Mouse (Mus musculus) urinary bladder, postnatal 25 days (tissue): Measurements from ENCODE around the gene Wdr46.
"Not testable (repeated sequence)": the region's sequence is repeated elsewhere in the genome, so short reads cannot be mapped to it uniquely, and the experiment has no call there.

Source experiments
- DNase-seq: peaks from one replicate; pipeline ENCODE4 v3.0.0; 2022; ENCODE audit warnings: low spot score

Wdr46 gene

GRCm38 (mm10) chr17:33940206-33940805 is at the start of gene Wdr46, which contains the start of gene Pfdn6:
Gene Wdr46 (plus strand): TSS chr17:33940660.
Gene Pfdn6 (minus strand): TSS chr17:33940343.
- DNase-seq = peak; percentile 86

- DNase-seq = no peak
Observed at GRCm38 (mm10) chr17:33891357-33891756, 49.1 kb upstream of the Wdr46 start.

DNA sequence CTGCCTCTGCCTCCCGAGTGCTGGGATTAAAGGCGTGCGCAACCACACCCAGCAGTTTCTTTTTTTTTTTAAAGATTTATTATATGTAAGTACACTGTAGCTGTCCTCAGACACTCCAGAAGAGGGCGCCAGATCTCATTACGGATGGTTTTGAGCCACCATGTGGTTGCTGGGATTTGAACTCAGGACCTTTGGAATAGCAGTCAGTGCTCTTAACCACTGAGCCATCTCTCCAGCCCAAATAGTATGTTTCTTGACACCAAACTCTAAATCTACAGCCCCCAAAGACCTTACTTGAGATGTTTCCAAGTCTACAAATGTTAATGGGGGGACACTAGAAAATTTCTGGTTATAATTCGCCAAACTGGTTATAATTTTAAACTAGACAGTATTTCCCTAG is 48.6 kb upstream of the Wdr46 start:
- DNase-seq = not testable (repeated sequence)

- no peak for DNase-seq
Observed at GRCm38 (mm10) chr17:33892429-33892828, 48.0 kb upstream of the Wdr46 start.

DNA sequence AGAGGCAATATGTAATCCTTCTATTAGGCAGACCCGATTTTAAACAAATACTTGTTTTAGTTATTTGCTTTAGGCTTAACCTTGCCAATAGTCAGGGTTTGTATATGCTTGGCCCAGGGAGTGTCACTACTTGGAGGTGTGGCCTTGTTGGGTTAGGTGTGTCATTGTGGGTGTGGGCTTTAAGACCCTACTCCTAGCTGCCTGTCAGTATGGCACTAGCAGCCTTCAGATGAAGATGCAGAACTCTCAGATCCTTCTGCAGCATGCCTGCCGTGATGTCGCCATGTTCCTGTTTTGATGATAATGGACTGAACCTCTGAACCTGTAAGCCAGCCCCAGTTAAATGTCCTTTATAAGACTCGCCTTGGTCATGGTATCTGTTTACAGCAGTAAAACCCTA is 47.4 kb upstream of the Wdr46 start:
- DNase-seq = not testable (repeated sequence)

- DNase-seq = no peak
Observed at GRCm38 (mm10) chr17:33897114-33897794, 43.2 kb upstream of the Wdr46 start.

- DNase-seq = not testable (repeated sequence)
Observed at GRCm38 (mm10) chr17:33898193-33898592, 42.3 kb upstream of the Wdr46 start.

- DNase-seq = no peak
Observed at GRCm38 (mm10) chr17:33899642-33900041, 40.8 kb upstream of the Wdr46 start.

- DNase-seq = no peak
Observed at GRCm38 (mm10) chr17:33900281-33900988, 40.0 kb upstream of the Wdr46 start.

GRCm38 (mm10) chr17:33900989-33901314 is 39.5 kb upstream of the Wdr46 start:
- DNase-seq = no peak

- no peak for DNase-seq
Observed at GRCm38 (mm10) chr17:33901653-33902052, 38.8 kb upstream of the Wdr46 start.

- DNase-seq = no peak
Observed at GRCm38 (mm10) chr17:33902079-33902478, 38.4 kb upstream of the Wdr46 start.

GRCm38 (mm10) chr17:33902491-33902890 is 38.0 kb upstream of the Wdr46 start:
- no peak for DNase-seq

- not testable (repeated sequence) for DNase-seq
Observed at GRCm38 (mm10) chr17:33903911-33904651, 36.4 kb upstream of the Wdr46 start.

GRCm38 (mm10) chr17:33904835-33905234 is 35.6 kb upstream of the Wdr46 start, which contains the start of gene Platr17:
Gene Platr17 (plus strand): TSS chr17:33905135.
- not testable (repeated sequence) for DNase-seq

- DNase-seq = peak; percentile 45
Observed at GRCm38 (mm10) chr17:33908331-33909076, 32.0 kb upstream of the Wdr46 start.

DNA sequence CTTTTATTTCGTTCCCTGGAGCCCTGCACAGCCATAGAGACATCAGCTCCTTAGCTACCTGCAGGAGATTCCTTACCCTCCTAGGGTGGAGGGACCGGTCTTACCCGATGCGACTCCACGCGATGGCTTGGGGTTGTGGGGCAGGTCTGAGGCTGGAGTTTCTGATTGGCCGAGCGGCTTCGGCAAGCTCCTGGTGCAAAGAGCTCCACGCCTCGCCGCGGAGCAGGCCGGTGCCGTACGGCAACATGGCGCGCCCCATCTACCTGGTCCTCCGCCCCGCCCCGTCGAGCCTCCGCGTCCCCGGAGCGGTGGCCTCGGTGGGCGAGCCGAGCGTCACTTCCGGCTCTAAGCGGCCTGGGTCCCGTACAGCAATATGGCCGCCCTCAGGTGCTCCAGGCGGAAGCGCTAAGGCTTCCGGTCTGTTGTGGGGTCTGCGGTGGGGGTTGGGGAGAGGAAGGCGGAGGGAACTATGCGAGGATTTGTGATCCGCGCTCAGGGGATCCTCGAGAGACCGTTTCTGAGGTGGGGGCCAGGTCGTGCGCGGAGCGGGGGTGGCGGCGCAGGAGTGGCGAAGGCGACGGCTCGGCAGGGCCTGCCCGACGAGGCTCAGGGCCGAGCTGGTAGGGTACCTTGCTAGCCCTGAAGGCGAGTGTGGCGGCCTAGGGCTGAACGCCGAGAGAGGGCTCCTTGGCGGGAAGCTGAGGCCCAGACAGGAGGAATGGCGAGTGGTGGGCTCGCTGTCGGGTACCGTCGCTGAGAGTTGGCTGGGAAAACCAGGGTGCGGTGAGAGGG is 31.2 kb upstream of the Wdr46 start, which contains the start of gene Daxx:
Daxx (plus strand) TSS at position 338 of the 792 bp plus-strand sequence.
- DNase-seq = peak; percentile 98

DNA sequence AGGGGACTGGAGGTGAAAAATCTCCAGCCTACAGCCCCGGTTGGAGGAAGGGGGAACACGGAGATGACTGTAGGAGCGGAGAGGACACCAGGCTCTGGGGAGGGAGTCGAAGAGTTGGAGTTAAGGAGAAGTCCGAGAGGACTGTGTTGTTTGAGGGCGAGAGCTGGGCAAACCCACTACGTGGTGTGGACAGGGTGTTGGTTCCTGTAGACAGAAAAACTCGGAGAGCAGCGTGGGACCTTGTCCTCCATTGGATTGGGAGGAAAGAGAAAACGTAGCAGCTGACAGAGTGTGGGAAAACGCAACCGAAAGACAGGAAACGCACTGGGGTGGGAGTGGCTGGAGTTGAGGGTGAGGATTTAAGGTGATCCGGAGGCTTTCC is 30.6 kb upstream of the Wdr46 start:
- DNase-seq = no peak

DNA sequence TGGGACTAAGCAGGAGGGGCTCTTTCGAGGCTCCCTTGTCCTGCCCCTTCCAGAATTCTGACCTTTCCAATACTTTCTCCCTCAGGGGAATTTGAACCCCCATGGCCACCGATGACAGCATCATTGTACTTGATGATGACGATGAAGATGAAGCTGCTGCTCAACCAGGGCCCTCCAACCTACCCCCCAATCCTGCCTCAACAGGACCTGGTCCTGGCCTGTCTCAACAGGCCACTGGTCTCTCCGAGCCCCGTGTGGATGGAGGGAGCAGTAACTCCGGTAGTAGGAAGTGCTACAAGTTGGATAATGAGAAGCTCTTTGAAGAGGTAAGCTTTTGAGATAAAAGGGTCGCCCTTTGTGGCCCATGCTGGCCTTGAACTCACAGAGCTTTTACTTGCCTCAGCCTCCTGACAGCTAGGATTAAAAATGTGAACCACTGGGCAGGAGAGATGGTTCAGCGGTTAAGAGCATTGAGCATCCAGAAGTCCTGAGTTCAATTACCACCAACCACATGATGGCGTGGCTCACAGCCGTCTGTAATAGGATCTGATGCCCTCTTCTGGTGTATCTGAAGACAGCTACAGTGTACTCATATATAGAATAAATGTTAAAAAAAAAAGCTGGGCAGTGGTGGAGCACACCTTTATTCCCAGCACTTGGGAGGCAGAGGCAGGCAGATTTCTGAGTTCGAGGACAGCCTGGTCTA is 30.0 kb upstream of the Wdr46 start:
- DNase-seq = no peak
